Mouse (Mus musculus): Measurements from ENCODE around the gene Slc25a39.
"Not testable (repeated sequence)": the region's sequence is repeated elsewhere in the genome, so short reads cannot be mapped to it uniquely, and the experiment has no call there.

Slc25a39 gene

DNA sequence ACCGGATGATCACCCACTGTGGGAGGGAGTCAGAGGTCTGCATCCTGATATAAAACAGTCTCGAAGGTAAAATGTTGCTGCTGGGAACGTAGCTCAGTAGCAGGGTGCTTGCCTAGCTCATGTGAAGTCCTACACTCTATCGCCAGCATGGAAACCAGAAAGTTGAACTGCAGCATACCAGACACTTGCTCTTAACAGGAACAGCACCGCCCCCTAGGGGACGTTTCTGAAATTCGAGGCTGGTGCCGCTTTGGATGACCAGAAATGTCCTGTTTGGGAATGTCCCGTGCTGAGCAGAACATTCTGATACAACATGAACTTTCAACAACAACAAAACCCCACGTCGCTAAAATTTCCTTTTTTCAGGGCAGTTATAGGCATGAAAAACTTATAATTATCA lies 4.0 kb upstream of the Slc25a39 start:
- DNase-seq (ENCODE audit: low spot score): peak; percentile 82

DNA sequence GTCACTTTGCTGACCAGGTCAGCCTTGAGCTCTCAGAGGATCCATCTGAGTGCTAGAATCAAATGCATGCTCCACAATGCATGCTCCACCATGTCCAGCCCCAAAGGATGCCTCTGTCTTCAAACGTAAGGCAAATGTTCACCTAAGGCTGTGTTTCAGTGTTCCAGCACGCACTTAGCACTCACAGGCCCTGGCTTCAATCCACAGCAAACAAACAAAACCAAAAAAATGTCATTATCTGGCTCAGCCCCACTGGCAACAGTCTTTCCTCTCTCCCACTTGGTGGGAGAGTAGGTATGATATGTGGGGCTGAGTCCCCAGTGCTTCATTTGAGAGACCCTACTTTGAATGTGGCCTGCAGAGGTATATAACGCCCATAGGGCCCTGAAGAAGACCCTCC lies 3.3 kb upstream of the Slc25a39 start:
- no peak for DNase-seq (ENCODE audit: low spot score)

DNA sequence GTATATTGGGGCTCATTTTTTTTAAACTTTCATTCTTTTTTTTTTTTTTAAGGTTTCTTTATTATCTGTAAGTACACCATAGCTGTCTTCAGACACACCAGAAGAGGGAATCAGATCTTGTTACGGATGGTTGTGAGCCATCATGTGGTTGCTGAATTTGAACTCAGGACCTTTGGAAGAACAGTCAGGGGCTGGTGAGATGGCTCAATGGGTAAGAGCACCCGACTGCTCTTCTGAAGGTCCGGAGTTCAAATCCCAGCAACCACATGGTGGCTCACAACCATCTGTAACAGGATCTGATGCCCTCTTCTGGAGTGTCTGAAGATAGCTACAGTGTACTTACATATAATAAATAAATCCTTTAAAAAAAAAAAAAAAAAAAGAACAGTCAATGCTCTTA lies 2.6 kb upstream of the Slc25a39 start:
- not testable (repeated sequence) for DNase-seq (ENCODE audit: low spot score)

DNA sequence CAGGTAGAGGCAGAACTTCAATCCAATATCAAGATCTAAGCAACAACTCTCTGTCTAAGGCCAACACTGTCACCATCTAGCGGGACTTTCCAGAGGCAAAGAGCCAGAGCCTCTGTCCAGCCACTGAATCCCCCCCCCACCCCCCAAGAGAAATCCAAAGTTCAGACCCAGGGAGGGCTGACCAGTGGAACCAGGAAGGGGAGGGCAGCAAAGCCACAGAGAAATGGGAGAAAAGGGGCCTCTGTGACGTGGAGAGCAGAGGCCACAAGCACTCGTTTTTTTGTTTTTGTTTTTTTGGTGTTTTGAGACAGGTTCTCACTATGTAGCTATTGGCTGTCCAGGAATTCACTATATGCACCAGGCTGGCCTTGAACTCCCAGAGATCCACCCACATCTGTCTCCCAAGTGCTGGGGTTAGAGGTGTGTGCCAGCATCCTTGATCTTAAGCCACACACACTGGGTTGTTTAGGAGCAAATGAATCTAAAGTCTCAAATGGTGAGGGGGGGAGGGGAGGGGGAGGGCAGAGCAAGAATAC lies 2.1 kb upstream of the Slc25a39 start:
- DNase-seq (ENCODE audit: low spot score): no peak

DNA sequence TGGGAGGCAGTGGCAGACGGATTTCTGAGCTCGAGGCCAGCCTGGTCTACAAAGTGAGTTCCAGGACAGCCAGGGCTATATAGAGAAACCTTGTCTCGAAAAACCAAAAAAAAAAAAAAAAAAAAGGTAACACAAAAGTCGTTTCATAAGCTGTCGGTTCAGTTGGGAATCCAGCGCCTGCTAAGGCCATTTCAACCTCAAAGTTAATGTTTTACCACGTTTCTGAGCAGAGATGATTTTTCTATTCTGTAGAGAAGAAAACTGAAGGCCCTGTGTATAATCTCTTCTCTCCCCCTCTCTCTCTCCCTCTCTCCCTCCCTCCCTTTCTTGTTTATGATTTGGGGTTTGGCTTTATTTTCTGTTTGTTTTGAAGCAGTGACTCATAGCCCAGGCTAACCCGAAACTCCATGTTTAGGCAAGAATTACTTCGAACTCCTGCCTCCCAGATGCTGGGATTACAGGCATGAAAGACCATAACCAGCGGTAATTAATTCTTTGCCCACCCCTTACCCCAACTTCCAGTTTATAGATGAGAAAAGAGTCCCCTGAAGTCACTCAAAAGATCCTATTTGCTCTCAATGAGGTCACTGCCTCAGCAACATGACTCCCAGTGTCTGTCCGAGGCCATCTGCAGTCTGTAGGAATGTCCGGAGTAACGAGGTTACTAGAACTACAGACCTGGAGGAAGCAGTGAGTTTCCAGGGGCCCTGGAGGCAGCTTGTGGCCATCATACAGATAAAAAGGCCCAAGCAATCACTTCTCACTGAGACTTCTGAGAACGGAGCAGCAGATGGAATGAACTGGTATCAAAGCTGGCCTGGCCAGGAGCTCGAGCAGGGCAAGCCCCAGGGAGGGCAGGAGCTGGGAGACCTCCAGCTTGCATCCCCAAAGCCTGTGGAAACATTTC lies 1.4 kb upstream of the Slc25a39 start:
- DNase-seq (ENCODE audit: low spot score): no peak

DNA sequence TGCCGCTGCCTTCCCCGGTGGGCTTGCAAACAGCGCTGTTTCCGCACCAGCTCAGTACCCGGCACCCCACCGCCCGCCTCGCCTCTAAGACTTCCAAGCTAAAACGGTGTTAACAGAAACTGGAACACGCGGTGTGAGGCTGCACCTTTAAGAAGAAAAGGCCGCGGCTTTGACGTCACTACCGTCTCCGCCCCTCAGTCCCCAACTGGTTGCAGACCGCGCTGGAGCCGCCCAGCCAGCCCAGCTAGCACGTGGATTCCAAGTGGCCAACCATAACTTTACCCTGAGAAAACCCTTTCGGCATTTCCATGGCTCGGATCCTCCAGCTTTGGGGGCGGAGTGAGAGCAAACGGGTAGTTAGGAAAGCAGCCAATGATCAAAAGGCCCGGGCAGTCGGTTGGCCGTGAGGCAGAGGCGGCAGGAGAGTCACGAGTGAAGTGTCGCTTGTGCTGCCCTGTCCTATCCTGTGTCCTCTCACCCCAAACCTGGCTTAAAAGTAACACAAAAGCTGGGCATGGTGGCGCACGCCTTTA lies 664 bp upstream of the Slc25a39 start:
- peak; percentile 96 for DNase-seq (ENCODE audit: low spot score)

DNA sequence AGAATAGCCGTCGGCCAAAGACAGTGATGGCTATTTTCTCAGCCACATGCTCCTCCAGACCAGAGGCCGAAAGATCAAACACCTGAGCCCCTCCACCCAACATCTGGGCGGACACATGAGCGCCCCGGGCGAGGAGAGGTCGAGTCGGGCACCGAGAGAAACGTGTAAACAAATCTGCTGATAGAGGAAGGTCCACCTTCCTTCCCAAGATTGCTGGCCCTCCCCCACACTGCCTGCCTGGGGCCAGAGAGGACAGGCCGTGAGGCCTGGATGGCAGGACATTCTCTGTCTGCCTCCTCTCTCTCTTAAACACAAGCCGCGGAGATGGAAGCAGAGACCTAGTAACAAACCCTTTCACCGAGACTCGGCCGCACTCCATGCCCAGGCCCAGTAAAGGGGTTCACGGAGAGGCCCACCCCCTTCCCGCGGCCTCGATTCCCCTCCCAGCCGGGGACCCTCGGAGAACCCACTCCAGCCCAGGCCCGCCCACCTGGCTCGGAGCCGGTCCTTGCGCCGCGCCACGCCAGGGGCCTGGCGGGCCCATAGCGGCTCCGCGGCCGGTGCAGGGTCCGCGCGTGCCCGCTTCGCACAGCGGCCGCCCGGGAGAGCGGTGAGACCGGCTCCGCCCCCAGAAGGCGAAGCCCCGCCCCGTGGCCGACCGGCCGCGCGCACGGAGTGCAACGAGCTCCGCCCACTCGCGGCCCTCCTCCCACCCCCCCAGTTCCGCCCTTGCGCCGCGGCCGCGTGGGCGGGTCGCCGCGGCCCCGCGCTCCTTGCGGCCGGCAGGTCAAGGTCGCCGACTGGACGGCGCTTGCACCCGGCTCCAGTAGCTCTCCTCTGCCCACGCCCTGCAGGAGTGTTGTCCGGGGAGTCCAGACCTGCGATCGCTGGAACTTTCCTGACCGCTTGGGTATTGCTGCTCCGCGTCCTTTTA lies 579 bp downstream of the Slc25a39 start:
- peak; percentile 81 for DNase-seq (ENCODE audit: low spot score)

DNA sequence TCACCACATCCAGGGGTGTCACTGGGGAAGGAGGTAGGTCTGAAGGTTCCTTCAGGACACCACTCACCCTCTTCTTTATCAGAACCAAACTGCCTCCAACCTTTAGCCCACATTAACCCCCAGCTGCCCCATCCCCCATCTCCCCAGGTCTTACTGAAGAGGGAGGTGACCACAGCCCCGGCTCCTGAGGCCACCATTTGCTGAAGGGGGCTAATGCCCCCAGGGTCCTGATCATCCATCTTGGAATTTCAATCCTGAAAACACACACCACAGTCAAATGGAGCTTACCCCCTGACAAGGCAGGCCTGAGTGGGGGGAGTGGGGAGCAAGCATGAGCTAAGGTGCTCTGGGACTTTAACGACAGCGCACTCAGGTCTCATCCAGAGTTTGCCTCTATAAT lies 1.3 kb downstream of the Slc25a39 start:
- no peak for DNase-seq (ENCODE audit: low spot score)

DNA sequence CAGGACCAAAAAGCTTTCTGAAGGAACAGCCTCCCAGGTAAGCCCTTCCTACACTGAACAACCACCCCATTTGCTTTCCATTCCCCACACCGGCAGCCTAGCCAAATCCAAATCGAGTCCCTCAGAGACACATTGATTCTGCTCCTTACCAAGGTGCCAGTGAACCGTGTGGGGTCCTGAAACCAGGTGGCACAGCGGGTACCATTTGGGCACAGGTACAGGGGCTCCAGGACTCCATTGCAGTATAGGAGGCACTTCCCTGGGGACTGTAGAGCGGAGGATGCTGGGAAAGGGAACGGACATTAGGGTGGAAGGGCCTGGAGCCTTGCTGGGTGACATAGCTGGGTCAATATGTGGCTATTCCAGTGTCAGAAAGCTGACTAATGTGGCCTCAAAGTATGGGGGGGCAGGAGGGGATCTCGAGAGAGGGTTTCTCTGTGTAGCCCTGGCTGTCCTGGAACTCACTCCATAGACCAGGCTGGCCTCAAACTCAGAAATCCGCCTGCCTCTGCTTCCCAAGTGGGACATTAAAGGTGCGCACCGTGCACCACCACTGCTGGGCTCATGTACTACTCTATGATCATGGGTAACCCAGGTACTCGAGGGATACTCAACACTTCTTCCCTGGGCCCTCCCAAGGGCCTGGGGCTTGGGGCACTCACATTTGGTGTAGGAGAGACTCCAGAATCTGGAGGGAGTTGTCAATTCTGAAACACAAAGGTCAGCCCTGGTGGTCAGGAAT lies 2.0 kb downstream of the Slc25a39 start:
- no peak for DNase-seq (ENCODE audit: low spot score)

DNA sequence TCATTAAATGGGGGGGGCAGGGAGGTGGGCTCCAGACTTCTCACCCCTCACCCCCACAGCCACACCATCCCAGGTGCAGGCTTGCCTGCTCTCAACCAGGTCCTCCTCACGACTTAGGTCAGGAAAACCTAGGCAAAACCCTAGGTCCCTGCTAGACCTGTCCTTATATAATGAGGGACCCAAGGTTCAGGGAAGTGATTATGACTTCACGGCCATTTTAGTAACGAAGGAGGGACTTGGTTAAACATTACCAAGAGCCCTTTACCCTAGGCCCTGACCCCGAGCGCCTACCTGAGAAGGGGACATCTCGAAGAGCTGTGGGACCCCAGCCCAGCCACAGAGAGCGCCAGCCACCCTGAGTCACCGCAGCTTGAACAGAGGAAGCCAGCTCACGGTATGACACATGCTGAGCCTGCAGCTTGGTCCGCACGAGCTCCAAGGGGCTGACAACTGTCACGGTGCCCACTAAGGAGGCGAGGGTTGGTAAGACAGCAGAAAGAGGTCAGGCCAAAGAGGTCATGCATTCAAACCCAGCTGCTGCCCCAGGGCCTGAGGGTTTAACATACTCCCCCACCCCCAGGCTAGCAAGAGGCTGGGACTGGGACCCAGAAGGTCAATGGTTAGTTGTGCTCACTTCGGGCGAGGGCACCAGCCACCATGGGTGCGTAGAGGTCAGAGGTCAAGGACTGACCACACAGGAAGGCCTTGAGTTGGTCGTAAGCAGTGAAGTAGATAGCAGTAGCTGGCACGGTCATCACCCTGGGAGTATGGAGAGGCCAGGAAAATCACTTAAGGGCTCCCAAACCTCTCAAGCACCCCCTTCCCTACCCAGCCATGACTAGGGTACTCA lies 3.4 kb downstream of the Slc25a39 start:
- no peak for DNase-seq (ENCODE audit: low spot score)

DNA sequence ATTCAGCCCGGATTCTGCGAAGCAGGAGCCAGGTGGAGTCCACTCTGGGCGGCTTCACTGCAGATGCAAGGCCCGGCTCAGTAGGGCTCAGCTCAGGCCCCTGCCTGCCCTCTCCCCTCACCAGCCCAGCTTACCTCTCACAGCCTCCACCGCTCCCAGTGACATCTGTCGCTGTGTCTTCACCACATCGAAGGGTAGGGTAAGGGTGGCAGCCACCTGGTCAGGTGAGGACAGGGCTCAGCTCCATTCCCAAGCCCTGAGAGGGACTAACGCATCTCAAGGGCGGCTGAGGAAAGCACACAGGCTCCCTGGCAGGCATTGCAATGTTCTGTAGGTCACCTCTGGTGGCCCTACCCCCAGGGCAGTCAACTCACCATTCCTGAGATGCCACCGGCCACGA lies 4.1 kb downstream of the Slc25a39 start:
- no peak for DNase-seq (ENCODE audit: low spot score)

DNA sequence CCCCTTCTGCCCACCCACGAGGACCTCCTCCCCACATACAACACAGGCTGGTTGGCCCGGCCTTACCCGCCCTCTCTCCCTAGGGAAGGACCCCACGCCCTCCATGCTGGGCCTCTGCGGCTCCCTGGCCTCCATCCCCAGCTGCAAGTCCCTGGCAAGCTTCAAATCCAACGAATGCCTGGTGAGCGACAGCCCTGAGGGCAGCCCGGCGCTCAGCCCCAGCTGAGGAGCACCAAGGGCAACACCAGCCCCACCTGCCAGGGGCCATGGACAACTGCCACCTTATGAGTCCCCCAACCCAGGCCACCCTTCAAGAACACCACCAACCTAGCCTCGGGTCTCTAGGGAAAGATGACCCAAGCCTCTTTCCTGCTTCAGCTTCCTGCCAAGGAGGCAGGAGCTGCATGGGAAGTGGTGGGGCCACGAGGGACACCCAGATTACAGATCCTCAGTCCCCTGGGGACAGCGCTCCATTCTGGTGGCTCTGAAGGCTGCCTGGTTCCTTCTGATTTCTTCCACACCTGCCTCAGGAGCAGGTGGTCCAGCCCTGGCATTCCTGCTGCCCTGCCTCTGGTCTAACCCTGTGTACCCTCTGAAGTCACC lies 5.7 kb downstream of the Slc25a39 start:
- DNase-seq (ENCODE audit: low spot score): no peak

DNA sequence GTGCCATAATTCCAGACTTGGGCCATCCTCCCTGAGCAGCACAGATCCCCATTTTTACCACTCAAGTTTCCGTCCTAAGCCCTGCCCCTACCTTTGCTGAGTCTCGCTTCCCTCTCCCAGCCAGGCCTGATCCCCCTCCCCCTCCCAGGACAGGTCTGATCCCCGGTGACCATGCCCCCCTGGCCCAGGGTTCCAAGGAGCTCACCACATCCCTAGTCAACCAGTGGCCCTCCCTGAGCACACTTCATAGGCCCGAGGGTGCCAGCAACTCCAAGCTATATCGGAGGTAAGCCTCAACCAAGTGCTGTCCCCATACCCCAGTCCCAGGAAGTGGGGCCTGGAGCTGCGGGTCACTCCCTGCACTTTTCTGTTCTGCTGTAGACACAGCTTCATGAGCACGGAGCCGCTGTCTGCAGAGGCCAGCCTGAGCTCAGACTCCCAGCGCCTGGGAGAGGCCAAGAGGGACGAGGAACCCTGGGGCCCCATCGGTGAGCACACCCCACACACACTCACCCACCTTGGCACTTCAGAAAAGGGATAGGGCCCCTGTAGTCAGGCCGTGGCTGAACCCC lies 7.1 kb downstream of the Slc25a39 start:
- DNase-seq (ENCODE audit: low spot score): no peak

DNA sequence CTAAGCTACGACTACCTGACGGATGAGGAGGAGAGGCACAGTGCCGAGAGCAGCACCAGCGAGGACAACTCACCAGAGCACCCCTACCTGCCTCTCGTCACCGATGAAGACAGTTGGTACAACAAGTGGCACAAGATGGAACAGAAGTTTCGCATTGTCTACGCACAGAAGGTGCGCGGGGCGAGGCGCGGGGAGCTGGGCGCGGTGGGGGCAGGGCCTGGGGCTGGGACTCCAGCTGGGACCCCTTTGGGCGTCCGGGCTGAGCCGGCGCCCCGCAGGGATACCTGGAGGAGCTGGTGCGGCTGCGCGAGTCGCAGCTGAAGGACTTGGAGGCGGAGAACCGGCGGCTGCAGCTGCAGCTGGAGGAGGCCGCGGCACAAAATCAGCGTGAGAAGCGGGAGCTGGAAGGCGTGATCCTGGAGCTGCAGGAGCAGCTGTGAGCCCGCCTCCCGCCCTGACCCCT lies 8.1 kb downstream of the Slc25a39 start:
- no peak for DNase-seq (ENCODE audit: low spot score)

DNA sequence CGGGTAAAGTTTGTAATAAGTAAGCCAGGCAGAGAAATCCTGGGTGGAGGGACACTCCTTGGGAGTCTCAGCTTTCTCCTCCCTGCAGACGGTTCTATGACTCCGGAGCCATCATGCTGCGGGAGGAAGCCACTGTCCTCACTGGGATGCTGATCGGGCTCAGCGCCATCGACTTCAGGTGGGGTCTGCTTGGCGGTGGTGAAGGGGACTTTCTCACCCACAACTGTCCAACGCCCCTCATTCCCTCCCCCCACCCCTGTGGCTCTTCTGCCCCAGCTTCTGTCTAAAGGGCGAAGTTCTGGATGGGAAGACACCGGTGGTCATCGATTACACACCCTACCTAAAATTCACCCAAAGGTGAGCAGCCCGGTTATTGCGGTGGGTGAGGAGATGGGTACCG lies 8.6 kb downstream of the Slc25a39 start:
- DNase-seq (ENCODE audit: low spot score): no peak

DNA sequence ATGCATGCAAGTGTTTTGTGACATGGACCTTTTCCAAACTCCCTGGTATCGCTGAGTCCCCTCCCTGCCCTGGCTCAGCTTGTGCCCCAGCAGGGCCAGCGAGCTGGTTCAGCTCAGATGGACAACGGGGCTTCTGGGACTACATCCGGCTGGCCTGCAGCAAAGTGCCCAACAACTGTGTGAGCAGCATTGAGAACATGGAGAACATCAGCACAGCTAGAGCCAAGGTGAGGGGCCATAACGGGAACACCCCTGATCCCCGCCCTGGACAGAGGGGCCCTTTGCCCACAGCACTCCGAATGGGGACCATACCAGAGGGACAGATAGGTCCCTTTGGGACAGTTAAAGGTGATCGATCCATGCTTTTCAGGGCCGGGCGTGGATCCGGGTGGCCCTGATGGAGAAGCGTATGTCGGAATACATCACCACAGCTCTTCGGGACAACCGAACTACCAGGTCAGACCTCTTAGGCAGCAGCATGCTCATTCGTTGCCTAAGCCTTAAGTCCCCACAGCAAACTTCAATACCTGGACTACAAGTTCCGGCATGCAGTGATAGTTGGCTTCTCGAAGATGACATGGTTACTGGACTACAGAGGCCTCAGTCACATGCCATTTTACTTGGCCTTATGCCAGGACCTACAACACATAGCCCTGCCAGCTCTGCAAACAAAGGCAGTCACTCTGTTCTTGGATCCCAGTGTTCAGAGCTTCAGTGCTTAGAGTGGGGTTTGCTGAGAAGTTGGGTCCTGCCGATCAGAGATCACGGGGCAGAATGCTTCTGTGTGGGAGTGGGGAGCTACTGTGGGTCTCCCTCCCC lies 9.5 kb downstream of the Slc25a39 start:
- no peak for DNase-seq (ENCODE audit: low spot score)

DNA sequence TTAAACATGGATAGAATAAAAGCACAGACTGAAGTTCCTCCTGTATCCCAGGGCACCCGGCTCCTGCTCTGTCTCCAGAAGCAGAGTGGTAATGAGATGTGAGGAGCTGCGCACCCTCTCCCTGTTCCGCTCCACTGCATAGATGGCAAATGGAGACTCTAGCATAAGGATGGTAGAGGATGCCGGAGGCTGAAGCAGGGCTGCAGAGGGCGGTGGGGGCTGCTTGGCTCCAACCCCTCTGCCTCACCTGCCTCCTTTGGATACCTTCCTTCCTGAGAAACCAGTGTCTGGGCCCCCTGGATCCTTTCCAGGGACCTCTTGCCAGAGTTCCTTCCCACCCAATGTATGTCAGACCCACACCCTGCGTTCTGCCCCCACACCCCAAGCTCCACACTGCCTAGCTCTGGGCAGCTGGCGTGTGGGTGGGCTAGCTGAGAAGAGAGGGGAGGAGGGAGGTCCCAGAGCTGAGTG lies 11.0 kb downstream of the Slc25a39 start:
- no peak for DNase-seq (ENCODE audit: low spot score)

DNA sequence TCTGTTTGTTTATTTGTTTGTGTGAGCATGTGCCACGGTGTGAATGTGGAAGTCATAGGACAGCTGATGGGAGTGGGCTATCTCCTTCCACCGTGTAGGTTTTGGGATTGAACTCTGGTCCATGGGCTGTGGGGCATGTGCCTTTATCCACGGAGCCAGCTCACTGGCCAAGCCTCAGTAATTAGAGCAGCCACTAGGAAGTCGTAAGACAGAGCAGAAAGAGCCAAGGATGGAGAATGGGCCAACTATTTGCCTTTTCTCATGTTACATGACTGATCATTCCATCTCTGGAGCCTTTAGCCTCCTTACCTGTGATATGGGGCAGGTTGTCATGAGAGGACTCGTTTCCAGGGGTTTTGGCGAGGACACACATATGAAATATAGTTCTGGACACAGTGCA lies 11.5 kb downstream of the Slc25a39 start:
- no peak for DNase-seq (ENCODE audit: low spot score)

DNA sequence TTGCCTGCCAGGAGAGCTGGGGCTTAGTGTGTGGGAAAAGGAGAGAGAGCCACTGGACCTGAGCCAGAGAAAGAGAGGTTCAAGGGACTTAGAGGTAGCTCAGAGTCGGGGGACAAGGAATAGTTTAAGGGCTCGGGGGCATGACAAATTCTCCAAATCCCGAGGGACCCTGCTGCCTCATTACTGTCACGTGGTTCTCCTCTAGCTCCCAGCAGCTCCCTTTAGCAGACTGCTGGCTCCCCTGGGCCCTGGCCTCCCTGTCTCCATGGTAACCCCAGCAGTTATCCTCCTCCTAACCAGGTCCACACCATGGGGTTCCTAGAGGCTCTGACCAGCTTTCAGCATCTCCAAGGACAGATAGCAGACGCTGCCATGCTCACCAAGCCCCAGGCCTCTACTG lies 12.5 kb downstream of the Slc25a39 start:
- DNase-seq (ENCODE audit: low spot score): no peak
